Mouse (Mus musculus) ES-Bruce4 (cell line): ENCODE data around the gene Aqp9. TPM values are rescaled to one million over a fixed set of nuclear protein-coding genes. Genes with fewer than 3 reads are reported as not detected.

Experiments
- H3K27ac ChIP-seq: 2 replicates; pipeline ENCODE4 v1.5.1; 2012; ENCODE audit warnings: low read length, inconsistent platforms; ENCODE audit not compliant: insufficient read depth
- H3K27me3 ChIP-seq: 2 replicates; pipeline ENCODE4 v1.6.1; 2012; ENCODE audit warnings: mild to moderate bottlenecking, low read length, inconsistent platforms; ENCODE audit not compliant: control insufficient read depth, poor library complexity, insufficient read depth, severe bottlenecking
- H3K36me3 ChIP-seq: 2 replicates; pipeline ENCODE4 v1.6.1; 2012; ENCODE audit warnings: inconsistent platforms, mild to moderate bottlenecking, low read length, moderate library complexity; ENCODE audit not compliant: control insufficient read depth, poor library complexity, insufficient read depth, severe bottlenecking
- H3K4me1 ChIP-seq: one replicate; pipeline ENCODE4 v1.8.1; 2011; ENCODE audit warnings: low read length; ENCODE audit not compliant: control insufficient read depth, insufficient read depth
- H3K4me3 ChIP-seq: 2 replicates; pipeline ENCODE4 v1.5.1; 2011; ENCODE audit warnings: low read depth, mild to moderate bottlenecking, low read length
- H3K9ac ChIP-seq: 2 replicates; pipeline ENCODE4 v1.6.1; 2012; ENCODE audit warnings: low read depth, mild to moderate bottlenecking, inconsistent platforms; ENCODE audit not compliant: poor library complexity, severe bottlenecking
- H3K9me3 ChIP-seq: replicated peaks from 2 replicates; pipeline ENCODE4 v1.6.1; 2012; ENCODE audit warnings: mild to moderate bottlenecking, low read length, inconsistent platforms; ENCODE audit not compliant: control insufficient read depth, poor library complexity, insufficient read depth, severe bottlenecking
- CTCF ChIP-seq: IDR thresholded peaks from one replicate; pipeline ENCODE4 v1.8.1; 2011; ENCODE audit warnings: low read depth, low read length
- EP300 ChIP-seq: IDR thresholded peaks from 2 replicates; pipeline ENCODE4 v1.6.1; 2011; ENCODE audit warnings: low read depth, low read length; ENCODE audit not compliant: insufficient read depth
- POLR2A ChIP-seq: IDR thresholded peaks from one replicate; pipeline ENCODE4 v1.8.1; 2011; ENCODE audit warnings: low read length; ENCODE audit not compliant: insufficient read depth
- polyA plus RNA-seq: library from polyadenylated mRNA; stranded (reverse); fragments of >200 nt; gene quantifications from 2 replicates; pipeline ENCODE4 v1.2.4, GENCODE M21; 2011; ENCODE audit warnings: low read depth; ENCODE audit not compliant: missing spikeins, insufficient read depth, insufficient read length

Gene Aqp9
- polyA plus RNA-seq, 1 experiment: not detected

DNA sequence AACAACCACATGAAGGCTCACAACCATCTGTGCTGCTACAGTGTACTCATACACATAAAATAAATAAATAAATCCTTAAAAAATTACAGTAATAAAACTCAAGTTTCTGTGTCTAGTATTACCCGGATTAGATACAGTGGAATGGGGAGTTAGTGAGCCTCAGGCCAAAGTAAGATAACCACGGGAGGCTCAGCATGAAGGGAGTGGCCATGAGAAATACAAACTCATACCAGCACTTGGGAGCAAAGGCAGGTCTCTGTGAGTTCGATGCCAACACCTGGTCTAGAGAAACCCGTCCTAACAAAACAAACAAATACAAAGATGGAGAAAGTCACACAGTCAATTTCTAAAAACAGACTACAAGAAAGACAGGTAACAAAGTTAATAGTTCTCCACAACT lies 18.3 kb downstream of the Aqp9 start:
- TF ChIP-seq CTCF (no peak), POLR2A (no peak), EP300 (no peak)
- Histone ChIP-seq H3K4me3 (no peak overlapping the region), H3K4me1 (peaks cover 1% of the 10 kb centered on the region), H3K36me3 (no peaks in the 10 kb centered on the region), H3K27me3 (no peaks in the 10 kb centered on the region; the same call in 1 of the 2 replicates), H3K9ac (no peak overlapping the region), H3K27ac (no peak overlapping the region), H3K9me3 (no peaks in the 10 kb centered on the region)

DNA sequence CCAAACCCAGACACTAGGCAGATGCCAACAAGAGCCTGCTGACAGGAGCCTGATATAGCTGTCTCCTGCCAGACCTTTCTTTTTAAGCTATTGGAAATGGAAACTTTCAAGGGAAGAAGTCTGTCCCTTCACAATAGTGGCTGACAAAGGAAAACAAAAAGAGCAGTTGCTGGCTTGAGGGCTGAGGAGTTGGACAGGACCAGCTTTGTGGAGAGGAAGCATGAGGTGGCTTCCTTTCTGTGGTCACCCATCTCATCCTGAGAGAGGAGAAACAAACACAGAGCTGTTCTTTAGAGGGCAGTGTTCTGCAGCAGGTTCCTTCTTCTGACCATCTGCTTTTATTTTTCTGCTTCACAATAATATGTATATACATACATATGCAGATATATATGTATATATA lies 19.6 kb downstream of the Aqp9 start:
- no peak for TF ChIP-seq CTCF
- TF ChIP-seq POLR2A: no peak
- TF ChIP-seq EP300: no peak
- Histone ChIP-seq H3K4me1 (peaks cover 1% of the 10 kb centered on the region), H3K36me3 (no peaks in the 10 kb centered on the region), H3K27me3 (no peaks in the 10 kb centered on the region; the same call in 1 of the 2 replicates), H3K9me3 (no peaks in the 10 kb centered on the region), H3K4me3 (no peak overlapping the region), H3K9ac (no peak overlapping the region), H3K27ac (no peak overlapping the region)

DNA sequence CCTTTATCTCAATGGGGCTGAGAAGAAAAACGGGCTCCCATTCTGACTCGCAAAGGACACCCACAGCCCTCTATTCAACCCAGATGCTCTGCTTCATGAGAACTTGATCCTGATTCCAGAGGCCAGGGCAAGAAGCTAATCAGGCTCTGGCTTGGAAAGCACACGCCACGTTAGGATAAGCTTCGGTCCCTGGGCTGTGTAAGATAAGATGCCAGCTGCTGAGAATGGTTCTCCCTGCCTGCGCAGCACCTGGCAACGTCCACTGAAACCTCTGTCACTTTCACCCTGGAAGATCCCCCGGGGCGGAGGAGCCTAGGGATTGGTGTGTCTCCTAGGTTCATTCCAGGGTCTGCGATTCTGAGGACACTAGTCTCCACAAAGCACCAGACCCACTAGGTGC lies 22.3 kb downstream of the Aqp9 start:
- H3K9me3 ChIP-seq: no peaks in the 10 kb centered on the region
- H3K36me3 ChIP-seq: no peaks in the 10 kb centered on the region
- no peak overlapping the region for H3K9ac ChIP-seq
- no peak overlapping the region for H3K27ac ChIP-seq
- TF ChIP-seq CTCF: no peak
- TF ChIP-seq POLR2A: no peak
- TF ChIP-seq EP300: no peak
- no peaks in the 10 kb centered on the region for H3K4me1 ChIP-seq
- no peaks in the 10 kb centered on the region; the same call in 1 of the 2 replicates for H3K27me3 ChIP-seq
- H3K4me3 ChIP-seq: no peak overlapping the region

DNA sequence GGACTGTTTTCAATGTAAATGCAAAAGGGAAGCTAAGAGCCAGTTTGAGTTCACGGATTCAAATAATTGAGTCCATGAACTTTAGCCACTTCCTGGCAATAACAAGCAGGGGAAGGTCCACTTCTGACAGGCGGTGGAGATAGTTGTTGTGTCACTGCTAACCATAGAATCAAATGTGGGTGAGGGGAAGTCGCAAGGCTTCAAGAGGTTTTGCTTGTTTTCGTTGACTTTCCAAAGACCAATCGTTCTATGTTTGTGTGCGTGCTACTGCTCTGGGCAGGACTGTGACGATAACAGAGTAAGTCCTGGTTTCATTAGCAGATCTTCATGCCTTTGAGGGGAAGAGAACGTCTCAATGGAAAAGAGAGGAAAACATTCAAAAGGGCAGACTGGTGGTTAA lies 28.3 kb downstream of the Aqp9 start:
- no peak overlapping the region for H3K9ac ChIP-seq
- no peaks in the 10 kb centered on the region for H3K27me3 ChIP-seq
- H3K9me3 ChIP-seq: no peaks in the 10 kb centered on the region
- no peak for TF ChIP-seq CTCF
- TF ChIP-seq POLR2A: no peak
- no peak for TF ChIP-seq EP300
- H3K36me3 ChIP-seq: no peaks in the 10 kb centered on the region
- no peak overlapping the region for H3K4me3 ChIP-seq
- H3K27ac ChIP-seq: no peak overlapping the region
- no peaks in the 10 kb centered on the region for H3K4me1 ChIP-seq

DNA sequence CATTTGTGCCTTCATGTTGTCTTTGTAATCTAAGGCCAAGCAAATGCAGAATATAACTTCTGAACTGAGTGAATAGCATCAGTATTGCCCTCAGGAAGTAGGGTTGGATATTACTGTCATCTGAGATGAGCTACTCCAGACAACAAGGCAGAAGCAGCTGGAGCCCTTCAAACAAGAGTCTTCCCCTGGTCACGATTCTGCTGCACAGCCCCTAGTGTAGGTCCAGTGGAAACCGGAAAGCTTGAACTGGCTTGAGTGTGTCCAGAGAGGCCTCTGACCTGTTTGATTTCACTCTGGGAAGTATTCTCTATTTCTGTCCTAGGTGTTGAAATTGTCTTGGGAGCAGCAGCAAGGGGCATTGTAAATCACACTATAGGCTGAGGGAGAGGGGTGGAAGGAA lies 29.5 kb downstream of the Aqp9 start:
- no peak for TF ChIP-seq POLR2A
- no peak for TF ChIP-seq CTCF
- no peak for TF ChIP-seq EP300
- no peaks in the 10 kb centered on the region for H3K36me3 ChIP-seq

DNA sequence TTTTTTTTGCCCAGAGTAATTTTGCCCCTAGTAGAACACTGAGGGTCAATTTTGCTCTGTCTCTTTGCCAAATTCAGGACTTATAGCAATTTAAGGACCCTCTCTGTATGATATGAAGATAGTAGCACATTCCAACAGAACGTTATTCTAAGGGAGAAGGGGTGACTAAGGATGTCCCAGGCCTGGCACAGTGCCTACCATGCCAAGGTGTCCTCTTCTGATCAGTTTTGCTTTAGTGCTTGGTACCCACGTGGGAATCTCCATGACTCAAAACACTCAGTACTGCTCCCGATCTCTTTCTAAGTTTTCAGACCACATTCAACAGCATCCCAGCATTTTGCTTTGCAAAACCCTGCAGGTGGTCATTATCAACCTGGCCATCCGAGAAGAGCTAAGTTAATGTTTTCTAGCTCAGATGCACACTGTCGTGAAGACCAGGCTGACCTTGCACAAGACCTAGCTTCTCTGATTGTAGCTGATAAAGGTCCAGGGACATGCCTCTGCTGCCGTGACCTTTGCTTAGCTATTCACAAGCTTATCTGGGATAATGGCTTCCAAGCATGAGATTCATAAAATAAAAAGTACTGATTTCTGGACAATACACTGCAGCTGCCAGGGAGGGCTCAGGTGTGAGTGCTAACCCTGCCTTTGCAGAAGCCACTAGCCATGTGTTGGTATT lies 31.1 kb downstream of the Aqp9 start:
- no peaks in the 10 kb centered on the region; the same call in 1 of the 2 replicates for H3K27me3 ChIP-seq
- H3K9me3 ChIP-seq: no peaks in the 10 kb centered on the region
- no peak overlapping the region for H3K27ac ChIP-seq
- no peaks in the 10 kb centered on the region for H3K36me3 ChIP-seq
- H3K4me1 ChIP-seq: no peaks in the 10 kb centered on the region
- no peak overlapping the region for H3K9ac ChIP-seq
- no peak overlapping the region for H3K4me3 ChIP-seq
- TF ChIP-seq CTCF (no peak), EP300 (no peak), POLR2A (no peak)

More for the DNA sequence above, 29.5 kb downstream of the Aqp9 start:
- no peak overlapping the region for H3K4me3 ChIP-seq
- H3K9ac ChIP-seq: no peak overlapping the region
- no peaks in the 10 kb centered on the region for H3K9me3 ChIP-seq
- no peaks in the 10 kb centered on the region for H3K4me1 ChIP-seq
- H3K27ac ChIP-seq: no peak overlapping the region
- no peaks in the 10 kb centered on the region for H3K27me3 ChIP-seq
